Mouse (Mus musculus): ENCODE data around the gene Zfp108. TPM values are rescaled to one million over a fixed set of nuclear protein-coding genes. Genes with fewer than 3 reads are reported as not detected.

The Zfp108 gene
- total and polyA plus RNA-seq, 2 experiments from 2014 or later, result 3.4 to 5.5 TPM

- Histone ChIP-seq H3K4me2 (ENCODE audit: low read depth, low read length, poor library complexity, severe bottlenecking) (no peak overlapping the region), H3K4me3 (ENCODE audit: low read depth, low read length) (no peak overlapping the region), H3K27ac (ENCODE audit: low read depth, low read length) (no peak overlapping the region), H3K9me3 (ENCODE audit: low read length) (0 out of 2 replicates have a peak, but pooled peaks cover 4% of the 10 kb centered on the region), H3K36me3 (ENCODE audit: insufficient read depth, low read length) (peaks cover 45% of the 10 kb centered on the region), H3K9ac (replicated peaks; ENCODE audit: low read length, poor library complexity, severe bottlenecking) (no peak overlapping the region), H3K27me3 (ENCODE audit: insufficient read depth, low read length) (no peaks in the 10 kb centered on the region), H3K4me1 (ENCODE audit: insufficient read depth, low read length) (no peaks in the 10 kb centered on the region)
- no peak for ATAC-seq (ENCODE audit: low FRiP score)
- DNase-seq (ENCODE audit: low spot score), result no peak
- TF ChIP-seq CTCF (IDR thresholded peaks at IDR 0.05), result no peak
- WGBS, result 93% methylated on average over 7 of the region's 7 CpGs
These were observed 41.8 kb downstream of the Zfp108 start for GRCm38 (mm10) chr7:24296386-24296785.

GRCm38 (mm10) chr7:24297361-24298095, 42.9 kb downstream of the Zfp108 start:
- 91% methylated on average over 15 of the region's 15 CpGs for WGBS
- H3K9me3 ChIP-seq (ENCODE audit: low read length), result no peaks in the 10 kb centered on the region
- no peaks in the 10 kb centered on the region for H3K27me3 ChIP-seq (ENCODE audit: insufficient read depth, low read length)
- peak overlapping the region; percentile 79 for H3K4me2 ChIP-seq (ENCODE audit: low read depth, low read length, poor library complexity, severe bottlenecking)
- H3K4me3 ChIP-seq (ENCODE audit: low read depth, low read length), result peak overlapping the region; percentile 73; the same call in 1 of the 2 replicates
- no peak overlapping the region for H3K9ac ChIP-seq (replicated peaks; ENCODE audit: low read length, poor library complexity, severe bottlenecking)
- TF ChIP-seq CTCF (IDR thresholded peaks at IDR 0.05), result no peak
- no peak overlapping the region for H3K27ac ChIP-seq (ENCODE audit: low read depth, low read length)
- ATAC-seq (ENCODE audit: low FRiP score), result no peak
- H3K36me3 ChIP-seq (ENCODE audit: insufficient read depth, low read length), result peaks cover 38% of the 10 kb centered on the region
- H3K4me1 ChIP-seq (ENCODE audit: insufficient read depth, low read length), result no peaks in the 10 kb centered on the region
- DNase-seq (ENCODE audit: low spot score), result no peak

GRCm38 (mm10) chr7:24298635-24298972, 44.0 kb downstream of the Zfp108 start:
- 0 out of 2 replicates have a peak, but pooled peaks have one; percentile 18 for ATAC-seq (ENCODE audit: low FRiP score)
- no peaks in the 10 kb centered on the region for H3K9me3 ChIP-seq (ENCODE audit: low read length)
- H3K36me3 ChIP-seq (ENCODE audit: insufficient read depth, low read length), result peaks cover 43% of the 10 kb centered on the region
- no peaks in the 10 kb centered on the region for H3K27me3 ChIP-seq (ENCODE audit: insufficient read depth, low read length)
- H3K27ac ChIP-seq (ENCODE audit: low read depth, low read length), result peak overlapping the region; percentile 85
- H3K9ac ChIP-seq (replicated peaks; ENCODE audit: low read length, poor library complexity, severe bottlenecking), result peak overlapping the region; percentile 82
- peak overlapping the region; percentile 79 for H3K4me2 ChIP-seq (ENCODE audit: low read depth, low read length, poor library complexity, severe bottlenecking)
- peak overlapping the region; percentile 73 for H3K4me3 ChIP-seq (ENCODE audit: low read depth, low read length)
- 0% methylated on average over 12 of the region's 12 CpGs for WGBS
- TF ChIP-seq CTCF (IDR thresholded peaks at IDR 0.05), result no peak
- no peaks in the 10 kb centered on the region for H3K4me1 ChIP-seq (ENCODE audit: insufficient read depth, low read length)
- no peak for DNase-seq (ENCODE audit: low spot score)

GRCm38 (mm10) chr7:24298973-24299708, 44.5 kb downstream of the Zfp108 start:
- H3K4me1 ChIP-seq (ENCODE audit: insufficient read depth, low read length), result no peaks in the 10 kb centered on the region
- peak; percentile 72 for TF ChIP-seq CTCF (IDR thresholded peaks at IDR 0.05)
- WGBS, result under 1% methylated on average over 44 of the region's 47 CpGs
- peak overlapping the region; percentile 73 for H3K4me3 ChIP-seq (ENCODE audit: low read depth, low read length)
- H3K9ac ChIP-seq (replicated peaks; ENCODE audit: low read length, poor library complexity, severe bottlenecking), result peak overlapping the region; percentile 82
- H3K27me3 ChIP-seq (ENCODE audit: insufficient read depth, low read length), result no peaks in the 10 kb centered on the region
- DNase-seq (ENCODE audit: low spot score) (peak; percentile 97), ATAC-seq (ENCODE audit: low FRiP score) (peak; percentile 94)
- peaks cover 39% of the 10 kb centered on the region for H3K36me3 ChIP-seq (ENCODE audit: insufficient read depth, low read length)
- peak overlapping the region; percentile 79 for H3K4me2 ChIP-seq (ENCODE audit: low read depth, low read length, poor library complexity, severe bottlenecking)
- H3K9me3 ChIP-seq (ENCODE audit: low read length), result no peaks in the 10 kb centered on the region
- peak overlapping the region; percentile 85 for H3K27ac ChIP-seq (ENCODE audit: low read depth, low read length)

GRCm38 (mm10) chr7:24299823-24300481, 45.4 kb downstream of the Zfp108 start:
- ATAC-seq (ENCODE audit: low FRiP score), result peak; percentile 20; the same call in 1 of the 2 replicates
- DNase-seq (ENCODE audit: low spot score), result peak; percentile 35
- no peak for TF ChIP-seq CTCF (IDR thresholded peaks at IDR 0.05)
- Histone ChIP-seq H3K27me3 (ENCODE audit: insufficient read depth, low read length) (no peaks in the 10 kb centered on the region), H3K9me3 (ENCODE audit: low read length) (no peaks in the 10 kb centered on the region), H3K9ac (replicated peaks; ENCODE audit: low read length, poor library complexity, severe bottlenecking) (peak overlapping the region; percentile 24; the same call in 1 of the 2 replicates), H3K4me3 (ENCODE audit: low read depth, low read length) (peak overlapping the region; percentile 73), H3K4me1 (ENCODE audit: insufficient read depth, low read length) (no peaks in the 10 kb centered on the region), H3K4me2 (ENCODE audit: low read depth, low read length, poor library complexity, severe bottlenecking) (peak overlapping the region; percentile 79), H3K27ac (ENCODE audit: low read depth, low read length) (no peak overlapping the region), H3K36me3 (ENCODE audit: insufficient read depth, low read length) (peaks cover 36% of the 10 kb centered on the region)
- under 1% methylated on average over 18 of the region's 18 CpGs for WGBS
